Mouse (Mus musculus) retina, postnatal 1 day (tissue): ENCODE results near the gene Ranbp2.
"Not testable (repeated sequence)": the region's sequence is repeated elsewhere in the genome, so short reads cannot be mapped to it uniquely, and the experiment has no call there.

Experiments
- DNase-seq: peaks from one replicate; pipeline ENCODE4 v3.0.0-alpha.2; 2012

Gene Ranbp2

DNA sequence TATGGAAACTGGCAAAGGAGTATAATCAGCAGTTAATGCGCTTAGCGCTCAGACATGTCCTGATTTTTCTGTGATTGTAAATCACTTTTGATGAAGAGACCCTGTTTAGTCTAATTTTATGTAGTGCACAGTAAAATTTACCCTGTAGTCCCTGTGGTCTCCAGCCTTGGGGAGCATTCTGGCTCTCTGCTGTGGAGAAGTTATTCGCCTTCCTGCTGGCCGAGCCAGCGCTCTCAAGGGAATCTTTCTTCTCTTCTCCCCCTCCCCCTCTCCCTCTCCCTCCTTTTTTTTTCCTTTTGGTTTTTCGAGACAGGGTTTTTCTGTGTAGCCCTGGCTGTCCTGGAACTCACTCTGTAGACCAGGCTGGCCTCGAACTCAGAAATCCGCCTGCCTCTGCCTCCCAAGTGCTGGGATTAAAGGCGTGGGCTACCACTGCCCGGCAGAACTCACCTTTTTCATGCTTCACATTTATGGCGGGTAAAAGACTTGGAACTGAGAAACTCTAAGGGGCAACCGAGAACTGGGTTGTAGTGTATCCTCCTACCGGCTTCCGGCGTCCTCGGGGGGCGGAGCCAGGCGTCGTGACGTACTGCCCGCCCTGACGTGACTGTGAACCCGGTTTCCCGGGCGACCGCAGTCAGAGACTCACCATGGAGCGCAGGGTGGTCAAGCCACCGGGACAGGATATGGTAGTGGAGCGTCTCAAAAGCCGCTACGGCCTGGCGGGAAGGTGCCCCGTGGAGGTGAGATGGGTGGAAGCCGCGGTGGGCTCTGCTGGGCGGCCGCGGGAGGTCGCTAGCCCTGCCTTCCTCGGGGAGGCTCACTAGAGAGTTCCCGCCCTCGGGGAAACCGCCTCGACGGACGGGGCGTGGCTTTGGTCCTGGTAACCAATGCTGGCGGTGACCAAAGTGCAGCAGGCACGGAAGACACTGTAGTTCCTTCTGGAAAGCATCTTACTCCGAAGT lies 50.9 kb downstream of the Ranbp2 start, which contains the start of gene Ccdc138:
Gene Ccdc138, plus strand, starts transcription at position 629 of the 965 bp plus-strand sequence.
- peak; percentile 93 for DNase-seq

DNA sequence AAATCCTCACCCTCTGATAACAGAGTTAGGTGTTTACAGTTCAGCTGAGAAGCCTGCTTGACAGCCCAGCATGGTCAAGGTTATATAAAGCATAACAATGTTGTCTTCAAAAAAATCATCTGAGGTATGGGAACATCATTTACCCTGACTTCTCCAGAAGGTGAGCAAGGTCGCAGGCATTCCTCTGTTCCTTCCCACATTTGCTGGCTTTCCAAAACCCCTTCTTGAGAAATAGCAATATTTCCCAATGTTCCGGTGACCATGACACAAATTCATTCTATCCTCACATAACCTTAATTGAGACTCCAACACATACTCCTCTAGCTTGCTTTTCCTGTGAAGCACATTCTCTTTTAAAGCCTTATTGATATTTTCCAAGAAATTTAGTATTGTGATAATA lies 51.8 kb downstream of the Ranbp2 start:
- DNase-seq: no peak

DNA sequence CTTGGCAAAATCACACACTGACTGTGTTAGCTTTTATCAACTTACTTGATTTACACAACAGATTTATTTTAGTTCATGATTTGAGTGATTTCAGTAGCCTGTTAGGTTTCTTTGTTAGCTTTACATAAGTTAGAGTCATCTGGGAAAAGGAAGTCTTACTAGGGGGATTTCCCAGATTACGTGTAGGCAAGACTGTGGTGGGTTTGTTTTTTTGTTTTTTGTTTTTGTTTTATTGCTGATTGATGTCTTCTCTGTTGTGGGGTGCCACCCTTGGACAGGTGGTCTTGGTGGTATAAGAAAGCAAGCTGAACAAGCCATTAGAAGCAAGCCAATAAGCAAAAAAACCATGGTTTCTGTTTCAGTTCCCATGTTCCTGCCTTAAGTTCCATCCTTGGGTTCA lies 82.6 kb downstream of the Ranbp2 start:
- no peak for DNase-seq

DNA sequence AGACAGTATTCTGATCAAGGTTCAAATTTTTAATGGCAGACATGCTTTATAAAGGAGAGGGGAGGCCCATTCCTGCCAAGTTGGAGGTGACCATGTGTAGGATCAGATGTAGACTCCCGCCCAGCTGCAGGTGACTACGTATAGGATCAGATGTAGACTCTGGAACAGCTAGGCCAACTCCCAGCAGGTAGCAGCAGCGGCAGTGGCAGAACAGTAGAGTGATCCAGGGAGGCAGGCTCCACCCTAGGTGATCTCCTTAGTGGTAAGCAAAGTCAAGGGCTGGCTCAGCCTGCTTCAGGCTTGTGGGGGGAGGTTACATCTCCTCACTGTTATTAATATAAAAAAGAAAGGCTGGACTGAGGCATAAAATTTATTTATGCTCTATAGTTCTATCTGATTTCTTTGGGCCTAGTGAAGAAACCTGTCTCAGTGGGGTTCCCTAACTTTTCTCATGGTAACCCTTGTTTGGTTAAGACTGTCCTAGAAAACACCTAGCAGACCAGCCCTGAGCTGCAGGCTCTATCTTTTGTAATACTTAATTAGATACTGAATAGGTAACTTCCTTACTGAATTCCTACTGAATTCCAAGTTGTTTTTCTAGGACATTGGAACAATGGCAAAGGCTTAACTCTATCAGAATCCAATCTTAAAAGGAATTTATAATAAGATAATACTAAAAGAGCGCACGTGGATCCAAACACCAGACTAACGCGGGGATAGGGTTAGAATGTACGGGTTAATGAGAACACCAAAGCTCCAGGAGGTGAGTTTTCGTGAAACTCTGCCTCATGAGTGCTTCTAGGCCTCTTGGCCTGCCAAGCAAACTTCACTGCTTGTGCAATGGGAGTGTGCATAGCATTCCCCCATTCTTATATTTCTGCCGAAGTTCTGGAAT lies 84.4 kb downstream of the Ranbp2 start:
- DNase-seq: no peak

DNA sequence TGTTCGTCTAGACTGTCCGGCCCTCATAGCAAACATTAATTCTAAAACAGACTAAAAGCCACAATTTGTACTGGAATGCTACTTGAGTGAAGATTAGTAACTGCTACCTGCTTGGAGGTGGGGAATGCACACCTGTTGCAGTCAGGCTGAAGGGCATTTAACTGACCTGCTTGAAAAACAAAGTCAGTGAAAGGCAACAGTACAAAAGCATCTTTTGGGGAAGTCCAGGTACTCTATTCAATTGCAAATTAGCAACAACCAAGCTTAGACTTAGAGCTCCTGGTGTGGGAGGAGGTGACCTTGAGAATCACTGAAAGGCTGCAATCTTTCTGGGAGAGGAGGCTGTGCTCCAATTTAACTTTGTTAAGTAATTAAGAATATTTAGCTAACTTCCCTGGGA lies 85.5 kb downstream of the Ranbp2 start:
- DNase-seq: no peak

DNA sequence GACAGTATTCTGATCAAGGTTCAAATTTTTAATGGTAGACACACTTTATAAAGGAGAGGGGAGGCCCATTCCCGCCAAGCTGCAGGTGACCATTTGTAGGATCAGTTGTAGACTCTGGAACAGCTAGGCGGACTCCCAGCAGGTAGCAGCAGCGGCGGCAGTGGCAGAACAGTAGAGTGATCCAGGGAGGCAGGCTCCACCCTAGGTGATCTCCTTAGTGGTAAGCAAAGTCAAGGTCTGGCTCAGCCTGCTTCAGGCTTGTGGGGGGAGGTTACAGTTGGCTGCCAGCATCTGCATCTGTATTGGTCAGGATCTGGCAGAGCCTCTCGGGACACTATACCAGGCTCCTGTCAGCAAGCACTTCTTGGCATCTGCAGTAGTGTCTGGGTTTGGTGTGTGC lies 89.6 kb downstream of the Ranbp2 start:
- DNase-seq: not testable (repeated sequence)

DNA sequence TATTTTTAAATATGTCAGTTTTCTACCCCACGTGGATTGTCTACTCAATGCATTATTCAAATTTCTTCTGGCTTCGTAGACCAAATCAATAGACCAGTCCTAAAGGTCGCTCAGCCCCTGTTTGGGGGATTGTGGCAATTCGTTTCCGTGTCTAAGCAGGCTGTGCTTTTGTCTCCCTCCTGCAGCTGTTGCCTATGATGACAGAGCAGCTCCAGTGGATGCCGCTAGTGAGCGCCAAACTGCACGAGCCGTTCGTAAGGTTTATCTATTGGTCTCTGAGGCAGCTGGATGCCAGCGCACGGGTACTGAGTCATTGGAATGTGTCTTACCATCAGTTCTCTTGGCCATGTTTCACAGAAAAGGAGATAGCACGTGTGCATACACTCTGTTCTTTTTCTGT lies 93.9 kb downstream of the Ranbp2 start:
- no peak for DNase-seq
